Mouse (Mus musculus) layer of hippocampus, postnatal 14 days (tissue): ENCODE results near the gene Stk31. TPM values are rescaled to one million over a fixed set of nuclear protein-coding genes. Genes with fewer than 3 reads are reported as not detected.

Source experiments
- total RNA-seq, 2 experiments: library from RNA; stranded (reverse); gene quantifications; 2 replicates each; pipeline ENCODE4 v1.2.3; 2021

Gene Stk31
- total RNA-seq, 2 experiments from 2014 or later, result 1.2 to 1.6 TPM

Other genes starting within 250 kb of the Stk31 start
- under 1 TPM; 0.24 to 0.35 TPM for gene Igf2bp3, start 180.6 kb upstream of the Stk31 start, total RNA-seq
- gene Tra2a, start 131.6 kb upstream of the Stk31 start, total RNA-seq, result 10 to 100 TPM; 76.0 to 85.7 TPM
- 1 to 10 TPM; 8.4 to 8.8 TPM for gene Ccdc126, start 76.3 kb upstream of the Stk31 start, total RNA-seq
- 1 to 10 TPM; 1.1 to 1.2 TPM for gene Fam221a, start 27.9 kb upstream of the Stk31 start, total RNA-seq